Mouse (Mus musculus) heart, postnatal 10 days (tissue): ENCODE measurements around the gene Gm20747. TPM values are rescaled to one million over a fixed set of nuclear protein-coding genes. Genes with fewer than 3 reads are reported as not detected.
"Not testable (repeated sequence)": the region's sequence is repeated elsewhere in the genome, so short reads cannot be mapped to it uniquely, and the experiment has no call there.

Experiments
- DNase-seq, 2 experiments: peaks; one replicate each; pipeline ENCODE4 v3.0.0; 2021
- intact Hi-C: fragments of 180-260 bp; cut with DNase I; formaldehyde crosslinking; loops from one replicate; pipeline ENCODE4 v1.15.1; 2025
- total RNA-seq, 2 experiments: library from RNA; stranded (reverse); gene quantifications; 2 replicates each; pipeline ENCODE4 v1.2.3; 2021

The Gm20747 gene
- total RNA-seq: not detected

- DNase-seq, intact Hi-C loops: not testable (repeated sequence)
Measured at GRCm38 (mm10) chrY:53418191-53418590, at the start of gene Gm20747. Gm20747 (minus strand) TSS chrY:53418291.
